Mouse (Mus musculus) MN1 (cell line): Measurements from ENCODE around the gene Gm26602.

Source experiments
- DNase-seq: peaks from one replicate; pipeline ENCODE4 v3.0.0-alpha.2; 2016; ENCODE audit warnings: low spot score

Gene Gm26602

DNA sequence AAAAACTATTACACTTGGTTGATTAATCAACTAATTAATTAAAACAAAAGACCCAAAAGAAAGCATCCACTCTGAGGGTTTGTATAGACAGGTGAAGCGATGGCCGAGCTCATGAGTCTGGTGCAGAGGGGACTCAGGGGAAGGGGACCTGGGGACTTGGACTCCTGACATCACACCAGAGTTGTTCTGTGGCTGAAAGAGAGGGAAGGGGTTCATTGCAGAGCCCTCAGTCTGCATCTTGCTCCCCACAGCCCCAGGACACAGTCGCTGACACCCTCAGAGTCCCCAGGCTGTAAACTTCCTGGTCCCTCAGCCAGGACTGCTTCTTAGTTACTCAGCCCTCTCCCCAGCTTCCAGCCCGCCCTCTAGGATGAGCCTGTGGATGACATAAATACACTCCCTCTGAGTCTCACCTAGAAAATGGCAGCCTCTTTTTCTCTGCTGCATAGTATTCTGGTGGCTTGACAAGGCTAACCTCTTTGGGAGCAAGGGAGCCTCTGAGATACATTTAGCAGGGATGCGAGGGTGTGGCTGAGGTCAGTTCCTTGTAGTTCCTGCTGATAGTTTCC is 7.0 kb downstream of the Gm26602 start:
- no peak for DNase-seq

DNA sequence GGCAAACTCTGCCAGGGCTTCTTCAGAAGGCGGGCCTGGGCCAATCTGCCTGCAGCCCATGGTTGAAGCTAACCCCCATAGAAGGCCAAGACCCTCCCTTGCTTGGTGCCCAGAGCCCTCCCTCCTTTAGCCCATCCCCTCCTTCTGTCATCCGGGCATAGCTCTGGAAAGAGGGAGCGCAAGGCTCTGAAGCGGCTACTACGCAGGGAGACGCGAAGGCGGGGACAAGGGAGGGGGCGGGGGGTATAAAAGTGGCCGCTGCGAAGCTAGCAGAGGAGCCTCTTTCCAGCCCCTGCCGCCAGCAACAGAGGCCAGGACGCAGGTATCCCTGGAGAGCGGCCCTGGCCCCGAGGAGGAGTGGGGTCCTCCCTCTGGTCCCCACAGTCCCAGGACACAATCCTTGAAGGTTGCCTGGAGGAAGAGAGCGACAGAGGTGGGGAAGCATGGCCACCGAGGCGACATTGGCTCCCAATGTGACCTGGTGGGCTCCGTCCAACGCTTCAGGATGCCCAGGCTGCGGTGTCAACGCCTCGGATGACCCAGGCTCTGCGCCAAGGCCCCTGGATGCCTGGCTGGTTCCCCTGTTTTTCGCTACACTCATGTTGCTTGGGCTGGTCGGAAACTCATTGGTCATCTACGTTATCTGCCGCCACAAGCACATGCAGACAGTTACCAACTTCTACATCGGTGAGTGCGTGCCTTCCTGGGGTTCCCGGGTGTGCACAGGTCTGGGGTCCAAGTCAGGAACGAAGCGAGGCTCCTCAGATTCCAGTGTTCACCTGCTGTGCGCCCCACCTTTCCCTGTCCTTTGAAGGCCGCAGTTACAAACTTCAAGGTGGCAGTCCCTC is 7.8 kb downstream of the Gm26602 start:
- DNase-seq: peak; percentile 85

DNA sequence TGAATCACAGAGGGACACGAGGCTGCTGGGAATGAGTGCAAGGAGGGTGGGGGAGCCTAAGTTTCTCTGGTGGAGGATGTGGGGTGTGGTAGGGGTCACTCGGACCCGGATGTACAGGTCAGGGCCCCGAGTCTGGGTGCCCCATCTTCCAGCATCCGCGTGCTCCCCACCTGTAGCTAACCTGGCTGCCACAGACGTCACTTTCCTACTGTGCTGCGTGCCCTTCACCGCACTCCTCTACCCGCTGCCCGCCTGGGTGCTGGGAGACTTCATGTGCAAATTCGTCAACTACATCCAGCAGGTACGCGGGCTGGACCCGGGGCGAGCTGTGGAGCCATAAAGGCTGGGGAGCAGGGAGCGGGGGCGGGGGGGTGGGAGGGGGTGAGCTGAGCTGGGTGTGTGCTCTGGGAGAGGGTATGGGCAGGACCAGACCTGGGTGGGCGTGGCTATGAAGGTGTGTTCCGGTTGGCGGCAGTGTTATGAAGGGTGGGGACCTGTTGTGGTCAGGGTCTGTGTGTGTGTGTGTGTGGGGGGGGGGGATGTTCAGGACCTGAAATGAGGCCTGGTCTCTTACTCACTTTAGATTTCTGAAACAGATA is 8.7 kb downstream of the Gm26602 start:
- peak; percentile 59 for DNase-seq

DNA sequence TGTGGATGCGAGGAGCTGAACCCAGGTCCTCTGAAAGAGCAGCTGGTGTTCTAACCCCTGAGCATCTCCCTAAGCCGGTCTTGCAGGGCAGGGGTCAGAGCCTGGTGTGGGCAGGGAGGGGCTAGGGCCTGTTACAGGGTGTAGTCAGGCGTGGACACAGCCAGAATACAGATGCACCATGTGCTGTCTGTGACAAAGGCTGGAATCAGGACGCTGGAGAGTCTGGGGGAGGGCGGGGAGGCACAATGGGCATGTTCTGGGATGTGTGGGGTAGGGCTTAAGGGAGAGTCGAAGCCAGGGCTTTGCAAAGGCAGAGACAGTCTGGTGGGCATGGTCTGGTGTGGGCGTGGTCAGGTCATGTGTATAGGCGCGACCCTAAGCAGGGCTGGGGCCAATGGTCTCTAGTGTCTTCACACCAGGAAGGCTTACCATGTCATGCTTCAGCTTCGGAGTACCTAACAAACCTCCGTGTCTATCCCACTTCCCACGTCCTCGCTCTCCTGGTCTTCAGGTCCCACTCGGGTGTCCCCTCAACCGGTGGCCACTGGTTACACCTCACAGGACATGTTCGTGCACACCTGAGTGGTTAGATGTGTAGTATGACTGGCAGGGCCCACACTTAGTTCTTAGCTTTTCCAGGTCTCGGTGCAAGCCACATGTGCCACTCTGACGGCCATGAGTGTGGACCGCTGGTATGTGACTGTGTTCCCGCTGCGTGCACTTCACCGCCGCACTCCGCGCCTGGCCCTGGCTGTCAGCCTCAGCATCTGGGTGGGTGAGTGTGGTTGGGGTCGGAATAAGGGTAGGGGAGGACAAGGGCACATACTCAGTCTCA is 9.6 kb downstream of the Gm26602 start:
- DNase-seq: no peak

DNA sequence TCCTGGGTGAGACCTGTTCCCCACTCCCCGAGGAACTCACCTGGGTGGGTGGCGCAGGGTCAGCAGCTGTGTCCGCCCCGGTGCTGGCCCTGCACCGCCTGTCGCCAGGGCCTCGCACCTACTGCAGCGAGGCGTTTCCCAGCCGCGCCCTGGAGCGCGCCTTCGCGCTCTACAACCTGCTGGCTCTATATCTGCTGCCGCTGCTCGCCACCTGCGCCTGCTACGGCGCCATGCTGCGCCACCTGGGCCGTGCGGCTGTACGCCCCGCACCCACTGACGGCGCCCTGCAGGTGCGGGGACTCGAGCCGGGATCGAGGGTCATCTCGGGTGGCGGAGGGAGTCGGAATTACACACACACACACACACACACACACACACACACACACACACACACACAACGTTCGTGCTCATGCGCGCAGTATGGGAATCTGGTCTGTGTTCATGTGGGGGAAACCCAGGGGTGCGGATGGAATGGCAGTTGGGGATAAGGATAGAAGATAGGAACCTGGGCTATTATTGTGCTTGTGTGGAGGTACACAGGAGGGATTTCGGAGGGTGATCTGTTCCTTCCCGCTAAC is 10.4 kb downstream of the Gm26602 start, which contains the start of gene R3hdm4:
Gene R3hdm4, minus strand, starts transcription at position 251 of the 578 bp plus-strand sequence.
- no peak for DNase-seq

DNA sequence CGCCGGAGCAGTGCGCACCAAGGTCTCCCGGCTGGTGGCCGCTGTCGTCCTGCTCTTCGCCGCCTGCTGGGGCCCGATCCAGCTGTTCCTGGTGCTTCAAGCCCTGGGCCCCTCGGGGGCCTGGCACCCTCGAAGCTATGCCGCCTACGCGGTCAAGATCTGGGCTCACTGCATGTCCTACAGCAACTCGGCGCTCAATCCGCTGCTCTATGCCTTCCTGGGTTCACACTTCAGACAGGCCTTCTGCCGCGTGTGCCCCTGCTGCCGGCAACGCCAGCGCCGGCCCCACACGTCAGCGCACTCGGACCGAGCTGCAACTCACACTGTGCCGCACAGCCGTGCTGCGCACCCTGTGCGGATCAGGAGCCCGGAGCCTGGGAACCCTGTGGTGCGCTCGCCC is 10.9 kb downstream of the Gm26602 start:
- no peak for DNase-seq

DNA sequence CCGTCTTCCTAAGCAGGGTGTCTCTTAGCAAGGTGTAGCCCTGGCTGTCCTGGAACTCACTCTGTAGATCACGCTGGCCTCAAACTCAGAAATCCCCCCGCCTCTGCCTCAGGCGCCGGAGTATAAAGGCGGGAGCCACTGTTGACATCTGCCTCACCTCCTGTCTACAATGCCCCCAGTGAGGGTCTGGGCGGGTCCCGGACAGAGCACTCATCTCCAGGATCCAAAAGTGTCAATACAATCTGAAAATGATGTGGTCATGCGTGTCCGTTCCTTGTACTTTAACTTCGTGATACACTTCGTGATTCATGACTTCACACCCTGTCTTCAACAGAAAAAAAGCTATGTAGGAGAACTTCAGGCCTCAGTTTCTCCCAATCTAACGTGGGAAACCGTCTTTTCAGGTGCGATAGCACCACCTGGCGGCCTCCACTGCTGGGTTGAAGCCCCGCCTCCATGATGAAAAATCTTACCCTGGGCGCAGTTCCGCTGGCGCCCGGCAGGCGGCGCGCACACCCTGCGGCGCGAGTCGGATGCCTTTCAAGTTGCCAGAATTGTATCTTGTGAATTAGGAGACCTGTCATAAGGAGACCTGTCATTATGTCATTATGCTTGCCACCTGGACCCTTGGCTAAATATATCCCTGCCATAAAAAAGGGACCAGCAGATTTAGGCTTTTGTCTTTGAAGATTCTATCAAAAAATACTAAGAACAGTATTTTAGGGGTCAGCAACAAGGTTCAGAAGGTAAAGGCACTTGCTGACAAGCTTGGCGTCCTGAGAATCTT is 14.5 kb downstream of the Gm26602 start:
- DNase-seq: peak; percentile 94

DNA sequence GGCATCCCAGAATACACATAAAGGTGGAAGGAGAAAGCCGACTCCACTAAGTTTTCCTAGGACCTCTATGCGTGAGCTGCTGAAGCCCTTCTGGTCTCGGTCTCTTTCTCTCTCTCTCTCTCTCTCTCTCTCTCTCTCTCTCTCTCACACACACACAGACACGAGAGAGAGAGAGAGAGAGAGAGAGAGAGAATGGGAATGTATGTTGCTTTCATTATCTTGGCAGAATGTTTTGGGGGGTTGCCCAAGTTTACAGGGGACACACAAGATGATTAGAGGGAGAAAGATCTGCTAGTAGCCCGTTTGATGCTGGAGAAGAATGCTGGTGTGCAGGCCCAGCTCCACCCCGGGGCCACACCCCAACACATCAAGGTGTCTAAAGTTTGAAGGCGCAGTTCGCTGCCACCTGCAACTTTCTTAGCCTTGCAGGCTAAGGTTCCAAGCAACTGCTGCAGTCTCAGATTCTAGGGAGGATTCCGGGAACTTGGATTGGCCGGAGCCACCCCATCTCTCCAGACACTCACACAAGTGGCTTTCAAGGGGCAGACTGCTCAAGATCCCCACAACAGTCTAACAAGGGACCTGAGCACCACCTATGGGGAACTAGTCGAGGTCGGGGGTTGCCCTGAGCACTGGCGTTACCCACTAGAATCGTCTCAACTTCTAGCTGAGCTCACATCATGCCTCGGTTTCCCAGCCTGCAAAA is 15.3 kb downstream of the Gm26602 start:
- peak; percentile 51 for DNase-seq

DNA sequence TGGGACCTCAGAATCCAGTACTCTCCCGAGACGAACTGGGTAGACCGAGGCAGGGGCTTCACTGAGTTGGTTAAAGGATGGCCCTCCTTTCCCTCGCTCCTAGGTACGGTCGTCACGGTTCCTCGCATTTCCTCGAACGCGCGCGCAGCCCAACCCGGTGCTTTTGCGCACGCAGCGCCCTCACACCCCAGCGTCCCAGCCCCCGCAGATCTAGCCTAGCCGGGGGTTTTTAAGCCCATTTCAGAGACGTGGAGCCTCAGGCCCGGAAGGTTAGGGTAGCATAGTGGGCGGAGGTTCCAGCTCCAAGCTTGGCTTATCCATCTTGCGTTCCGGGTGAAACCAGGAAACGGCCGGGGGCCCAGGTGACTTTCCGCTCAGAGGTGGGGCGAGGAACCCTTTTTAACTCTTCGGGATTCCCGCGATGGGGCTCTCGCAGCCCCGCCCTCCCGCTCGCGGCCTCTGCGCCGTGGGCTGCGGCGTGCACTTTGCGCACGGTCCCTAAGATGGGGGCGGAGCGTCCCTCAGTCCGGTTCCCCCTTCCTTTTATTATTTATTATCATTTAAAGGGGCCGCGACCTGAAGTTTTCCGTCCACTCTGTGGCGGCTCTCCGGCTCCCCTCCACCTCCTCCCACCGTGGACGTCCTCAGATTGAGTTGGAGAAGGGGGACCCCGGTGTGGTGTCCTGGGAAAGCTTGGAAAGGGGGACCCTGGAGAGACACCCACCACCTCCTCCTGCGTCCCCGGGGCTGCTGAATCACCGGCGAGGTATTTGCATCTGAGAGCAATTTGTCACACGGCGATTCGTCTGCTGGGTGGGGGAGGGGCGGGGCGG is 16.1 kb downstream of the Gm26602 start, which contains the start of gene Arid3a:
Gene Arid3a, plus strand, starts transcription at position 553 of the 833 bp plus-strand sequence.
- peak; percentile 99 for DNase-seq

DNA sequence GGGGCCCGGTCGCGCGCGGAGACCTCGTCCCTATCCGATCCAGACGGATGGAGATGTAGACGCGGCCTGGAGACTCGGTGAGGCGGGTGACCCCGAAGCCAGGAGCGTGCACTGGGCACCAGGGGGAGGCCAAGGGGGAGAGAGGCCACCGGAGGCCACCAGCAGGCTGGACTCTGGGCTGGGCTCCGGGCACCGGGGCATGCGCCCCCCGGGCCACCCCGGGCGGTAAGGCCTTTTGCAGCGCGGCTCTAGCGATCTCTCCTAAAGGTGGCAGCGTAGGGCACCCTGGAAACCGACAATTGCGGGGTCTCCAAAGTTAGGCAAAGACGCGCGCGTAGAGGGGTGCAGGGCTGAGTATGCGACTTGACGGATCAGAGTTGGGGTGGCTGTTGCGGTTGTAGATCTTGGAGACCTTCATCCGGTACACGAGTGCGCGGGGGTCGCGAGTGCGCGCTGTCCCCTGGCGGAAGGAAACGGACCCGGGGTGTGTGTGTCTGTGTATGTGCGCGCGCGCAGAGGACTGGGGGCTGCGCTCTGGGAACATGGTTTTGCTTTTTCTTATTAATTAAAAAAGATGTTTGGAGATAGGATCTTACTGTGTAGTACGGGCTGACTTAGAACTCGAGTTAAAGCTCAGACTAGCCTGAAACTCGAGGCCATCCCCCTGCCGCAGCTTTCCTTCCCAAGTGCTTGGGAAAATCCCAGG is 16.8 kb downstream of the Gm26602 start:
- peak; percentile 68 for DNase-seq

DNA sequence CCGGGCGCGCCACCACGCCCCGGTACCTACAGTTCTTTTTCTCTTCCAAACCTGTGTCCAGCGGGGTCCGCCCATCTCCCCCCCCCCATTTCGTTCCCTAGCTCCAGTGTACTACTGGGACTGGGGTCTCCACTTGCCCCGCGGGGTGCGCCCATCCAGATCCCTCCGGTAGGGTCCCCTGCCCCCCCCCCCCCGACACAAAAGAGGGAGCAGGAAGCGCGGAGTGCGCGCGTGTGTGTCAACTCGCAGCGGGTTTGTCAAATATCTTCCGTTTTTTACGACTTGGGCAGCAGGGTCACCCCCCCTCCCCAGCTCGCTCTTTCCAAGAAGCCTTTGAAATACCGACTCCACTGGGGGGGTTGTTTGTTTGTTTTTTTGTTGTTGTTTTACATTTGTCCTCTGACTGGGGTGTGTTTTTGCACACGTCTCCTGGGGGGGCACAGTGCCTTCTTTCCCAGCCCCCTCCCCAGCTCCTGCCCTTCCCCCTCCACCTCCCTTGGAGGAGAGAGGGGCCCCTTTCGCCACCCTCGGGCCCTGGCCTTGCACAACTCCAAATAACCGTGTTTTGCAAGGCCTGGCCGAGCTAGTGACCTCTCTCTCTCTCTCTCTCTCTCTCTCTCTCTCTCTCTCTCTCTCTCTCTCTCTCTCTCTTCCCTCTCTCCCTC is 17.5 kb downstream of the Gm26602 start:
- DNase-seq: peak; percentile 70

DNA sequence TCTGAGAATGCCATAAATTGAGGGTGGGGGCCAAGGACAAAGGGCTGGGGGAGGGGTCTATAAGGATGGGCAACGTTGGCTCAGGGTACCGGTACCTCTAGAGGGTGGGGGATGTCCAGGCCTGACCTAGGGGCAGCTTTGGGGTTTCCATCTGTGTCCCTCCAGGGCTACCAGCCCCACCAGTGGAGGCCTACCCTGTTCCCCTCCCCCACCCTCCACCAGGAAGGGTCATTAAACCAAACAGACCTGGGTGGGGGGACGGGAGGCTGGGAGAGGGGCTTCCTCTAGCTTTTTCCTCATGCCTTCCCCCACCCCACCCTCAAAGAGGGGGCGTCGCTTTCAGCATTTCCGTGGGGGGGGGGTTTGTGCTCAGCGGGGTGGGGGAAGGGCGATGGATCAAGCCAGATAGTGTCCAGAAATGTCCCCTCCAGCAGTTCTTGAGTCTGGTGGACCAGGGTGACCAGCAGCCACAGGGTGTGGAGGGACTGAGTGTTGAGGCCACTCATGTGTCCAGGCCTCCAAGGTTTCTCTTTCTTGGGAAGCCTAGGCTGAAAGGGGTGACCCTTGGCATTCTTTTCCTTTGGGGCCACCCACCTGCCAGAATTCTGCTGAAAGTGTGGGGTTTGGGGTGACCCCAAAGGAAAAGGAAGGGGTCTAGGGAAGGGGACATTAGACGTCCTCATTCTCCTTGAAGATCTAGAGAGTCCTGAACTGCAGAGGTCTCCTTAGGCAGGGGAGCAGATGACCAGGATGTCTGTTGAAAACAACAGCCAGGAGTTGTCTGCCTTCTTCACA is 18.4 kb downstream of the Gm26602 start:
- no peak for DNase-seq

DNA sequence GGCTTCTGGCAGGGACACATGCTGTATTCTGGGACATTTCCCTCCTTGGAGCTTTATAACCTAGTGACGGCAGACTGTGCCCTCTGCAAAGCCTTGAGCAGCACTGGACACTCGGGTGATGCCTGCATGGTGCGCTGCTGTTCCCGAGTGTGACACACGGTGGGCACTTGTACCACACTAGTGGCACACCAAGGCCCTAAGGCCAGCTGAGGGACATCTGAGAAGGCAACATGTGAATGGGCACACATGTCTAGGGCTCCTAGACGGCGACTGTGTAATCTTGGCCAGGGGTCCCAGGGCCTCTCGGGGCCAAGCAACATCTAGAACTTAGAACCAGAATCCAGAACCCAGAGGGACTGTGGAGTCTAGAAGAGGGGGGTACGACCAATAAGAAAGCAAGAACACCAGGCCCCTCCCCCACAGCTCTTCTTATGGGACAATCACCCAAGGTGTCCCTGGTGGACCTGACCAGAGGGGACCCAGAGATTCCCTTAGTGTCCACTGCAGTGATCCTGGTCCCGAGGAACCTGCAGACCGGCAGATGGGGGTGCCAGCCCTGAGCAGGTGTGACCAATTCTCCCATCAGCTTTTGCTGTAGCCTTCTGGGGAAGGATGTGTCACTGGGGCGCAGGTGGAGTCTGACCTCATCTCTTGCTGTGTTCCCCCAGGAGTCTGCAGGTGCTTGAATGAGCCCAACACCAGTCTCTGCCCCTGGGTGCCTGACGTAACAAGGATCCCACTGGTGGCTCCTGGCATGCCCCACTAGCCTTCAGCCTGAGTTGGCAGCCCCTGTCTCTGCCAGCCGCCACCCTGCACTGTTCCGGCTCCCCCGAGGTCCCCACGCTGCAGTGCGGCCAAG is 19.5 kb downstream of the Gm26602 start:
- DNase-seq: no peak

DNA sequence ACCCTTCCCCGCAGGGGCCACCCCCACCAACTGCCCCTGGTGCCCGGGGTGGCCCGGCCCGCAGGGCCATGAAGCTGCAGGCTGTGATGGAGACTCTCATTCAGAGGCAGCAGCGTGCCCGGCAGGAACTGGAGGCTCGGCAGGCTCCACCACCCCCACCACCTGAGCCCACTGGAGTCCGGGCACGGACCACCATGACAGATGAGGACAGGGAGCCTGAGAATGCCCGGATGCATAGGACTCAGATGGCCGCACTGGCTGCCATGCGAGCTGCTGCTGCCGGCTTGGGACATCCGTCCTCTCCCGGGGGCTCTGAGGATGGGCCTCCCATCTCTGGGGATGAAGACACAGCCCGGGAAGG is 20.1 kb downstream of the Gm26602 start:
- no peak for DNase-seq

DNA sequence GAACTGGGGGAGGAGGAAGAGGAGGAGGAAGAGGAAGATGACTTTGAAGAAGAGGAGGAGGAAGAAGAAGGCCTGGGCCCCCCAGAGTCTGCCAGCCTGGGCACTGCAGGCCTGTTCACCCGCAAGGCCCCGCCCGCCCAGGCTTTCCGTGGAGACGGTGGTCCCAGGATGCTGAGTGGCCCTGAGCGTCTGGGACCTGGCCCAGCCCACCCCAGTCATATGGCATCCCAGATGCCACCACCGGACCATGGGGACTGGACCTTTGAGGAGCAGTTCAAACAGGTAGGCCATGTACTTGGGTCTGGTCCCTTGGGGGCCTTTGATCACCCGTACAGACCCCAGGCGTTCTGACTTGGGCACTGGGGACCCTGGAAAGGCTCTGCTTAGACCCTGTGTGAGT is 21.1 kb downstream of the Gm26602 start:
- no peak for DNase-seq

DNA sequence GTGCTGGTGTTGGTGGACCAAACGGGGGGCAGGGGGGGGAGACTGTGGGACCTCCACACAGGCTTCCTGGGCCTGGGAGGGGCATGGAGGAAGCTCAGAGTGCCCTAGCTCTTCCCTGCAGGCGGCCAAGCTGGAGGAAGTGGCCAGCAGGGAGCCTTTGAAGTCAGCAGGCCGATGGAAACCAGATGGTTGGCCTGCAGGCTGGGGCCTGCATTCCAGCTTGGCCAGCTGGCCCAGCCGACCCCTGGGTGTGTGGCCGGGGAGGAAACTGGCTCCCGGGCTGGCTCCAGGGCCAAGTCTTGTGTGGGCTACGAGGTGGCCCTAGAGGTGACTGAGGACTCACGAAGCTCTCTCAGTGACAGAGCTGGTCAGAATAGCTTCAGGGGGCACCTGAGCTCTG is 22.1 kb downstream of the Gm26602 start:
- peak; percentile 94 for DNase-seq
